Mouse (Mus musculus) urinary bladder, adult 2 months (tissue): ENCODE measurements at regions not wholly inside any gene's neighbourhood (a gene's known extent, or its start where the extent isn't known, plus 50 kb on each side); places are given as distances from the start of the nearest gene placed in this dataset.
"Not testable (repeated sequence)": the region's sequence is repeated elsewhere in the genome, so short reads cannot be mapped to it uniquely, and the experiment has no call there.

Experiments
- DNase-seq: peaks from one replicate; pipeline ENCODE4 v3.0.0; 2022; ENCODE audit warnings: low spot score

GRCm38 (mm10) chr8:96174996-96175395 lies 286.6 kb upstream of the Got2 start:
- DNase-seq: no peak

- DNase-seq: no peak
Observed at GRCm38 (mm10) chr8:96164933-96165332, 276.6 kb upstream of the Got2 start.

GRCm38 (mm10) chr8:96159899-96160298 lies 271.6 kb upstream of the Got2 start:
- DNase-seq: no peak

DNA sequence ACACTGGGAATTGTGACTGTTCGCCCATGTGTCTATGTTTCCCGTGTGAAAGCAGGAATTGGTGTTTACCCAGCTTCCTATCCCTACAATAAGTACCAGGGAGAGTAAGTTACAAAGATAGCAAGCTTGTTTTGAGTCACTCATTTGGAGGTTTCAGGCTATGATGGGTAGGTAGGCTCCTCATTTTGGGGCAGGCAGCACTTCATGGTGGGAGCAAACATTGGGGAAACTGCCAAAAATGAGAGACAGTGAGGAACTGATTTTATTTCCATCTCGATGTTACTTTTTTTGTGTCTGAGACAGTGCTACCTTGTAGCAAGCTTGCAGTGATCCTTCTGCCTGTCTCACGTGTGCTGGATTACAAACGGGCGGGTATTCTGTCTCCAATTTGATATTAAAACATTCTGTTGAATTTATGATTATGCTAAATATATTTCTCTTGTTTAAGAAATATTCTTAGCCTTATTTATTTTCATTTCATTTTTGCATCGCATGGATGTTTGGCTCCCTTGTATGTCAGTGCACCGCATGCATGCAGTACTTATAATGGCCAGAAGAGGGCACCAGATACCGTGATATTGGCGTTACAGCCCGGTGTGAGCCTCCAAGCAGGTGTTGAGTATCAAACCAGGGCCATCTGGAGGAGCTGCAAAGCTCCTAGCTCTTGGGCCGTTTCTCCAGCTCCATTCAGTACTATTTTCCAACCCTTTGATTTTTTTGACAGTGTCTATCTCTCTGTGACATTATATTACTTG lies 264.3 kb upstream of the Got2 start:
- DNase-seq: peak; percentile 26

DNA sequence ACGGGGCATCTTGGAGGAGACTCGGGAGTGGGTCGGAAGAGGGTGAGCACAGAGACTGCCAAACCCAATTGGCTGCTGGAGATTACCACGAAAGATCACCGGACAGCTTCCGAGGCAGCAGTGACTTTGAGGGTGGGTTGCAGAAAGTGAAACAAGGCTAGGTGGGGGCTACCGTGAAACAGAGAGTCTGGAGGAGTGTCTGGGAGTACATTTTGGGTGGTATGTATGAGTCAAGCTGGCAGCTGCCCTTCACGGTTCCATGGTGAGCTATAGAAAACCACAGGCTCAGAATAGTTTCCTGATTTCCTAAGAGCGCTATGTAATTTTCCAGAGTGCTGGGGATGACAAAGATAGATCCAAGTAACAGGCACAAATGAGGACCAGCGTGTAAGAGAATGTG lies 263.7 kb upstream of the Got2 start:
- DNase-seq: no peak

- no peak for DNase-seq
Observed at GRCm38 (mm10) chr8:96151065-96151472, 262.7 kb upstream of the Got2 start.

GRCm38 (mm10) chr8:96132183-96132582 lies 243.8 kb upstream of the Got2 start:
- no peak for DNase-seq

- no peak for DNase-seq
Observed at GRCm38 (mm10) chr8:96128329-96128728, 240.0 kb upstream of the Got2 start.

DNA sequence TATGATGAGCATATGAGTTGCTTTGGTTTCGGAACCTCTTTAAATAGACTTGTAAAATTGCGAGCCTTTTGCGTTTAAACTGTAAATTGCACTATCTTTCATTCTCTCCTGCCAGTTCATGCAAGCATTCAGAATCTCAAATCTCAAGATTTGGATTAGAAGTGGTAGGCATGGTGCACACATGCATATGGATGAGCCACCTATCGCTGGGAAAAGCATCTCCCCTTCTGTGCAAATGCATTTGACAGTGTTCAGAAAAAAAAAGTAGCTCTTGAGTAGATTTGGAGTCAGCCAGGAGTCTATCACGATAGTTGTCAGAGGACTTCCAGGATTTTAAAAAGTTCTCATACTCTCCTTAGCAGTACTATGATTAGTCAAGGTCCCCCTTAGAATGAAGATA lies 212.5 kb upstream of the Got2 start:
- no peak for DNase-seq

GRCm38 (mm10) chr8:96092931-96093330 lies 204.6 kb upstream of the Got2 start:
- DNase-seq: no peak

- no peak for DNase-seq
Observed at GRCm38 (mm10) chr8:96090231-96090630, 201.9 kb upstream of the Got2 start.

GRCm38 (mm10) chr8:96068306-96068705 lies 180.0 kb upstream of the Got2 start:
- no peak for DNase-seq

DNA sequence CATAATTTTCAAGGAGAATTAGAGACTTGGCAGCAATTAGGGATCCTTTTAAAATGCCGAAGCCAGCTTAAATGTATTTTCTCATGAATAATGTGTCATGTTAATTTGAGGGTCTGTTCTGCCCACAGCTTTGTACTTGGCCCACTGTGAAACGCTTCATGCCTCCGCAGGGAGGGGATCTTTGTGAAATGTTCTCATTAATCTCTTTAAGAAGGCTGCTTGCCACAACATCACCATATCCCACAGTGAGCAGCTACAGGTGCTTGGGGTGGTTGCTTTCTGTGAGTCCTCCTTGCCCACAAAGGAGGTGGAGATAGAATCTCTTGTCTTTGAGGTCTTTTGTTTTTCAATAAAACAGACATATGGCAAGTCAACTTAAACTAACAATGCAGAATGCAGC lies 159.3 kb upstream of the Got2 start:
- DNase-seq: no peak

DNA sequence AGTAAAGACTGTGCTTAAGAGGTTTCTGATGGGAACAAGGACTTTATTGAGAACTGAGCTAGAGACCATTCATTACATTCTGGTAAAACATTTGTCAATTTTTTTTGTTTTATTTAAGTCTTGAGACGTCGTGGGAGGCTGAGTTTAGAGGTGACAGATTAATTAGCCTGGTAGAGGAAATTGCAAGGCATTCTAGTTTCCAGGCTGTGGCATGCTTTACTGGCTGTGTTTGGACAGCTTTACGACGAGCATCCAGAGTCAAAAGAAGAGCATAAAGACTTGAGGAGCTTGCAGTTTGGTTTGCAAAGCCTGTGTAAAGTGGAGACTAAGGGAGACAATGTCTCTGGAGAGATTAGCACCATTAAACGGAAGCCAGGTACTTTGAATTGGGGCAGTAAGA lies 154.0 kb upstream of the Got2 start:
- no peak for DNase-seq

- DNase-seq: no peak
Observed at GRCm38 (mm10) chr8:96040216-96040615, 151.9 kb upstream of the Got2 start.

GRCm38 (mm10) chr8:96018742-96019141 lies 130.4 kb upstream of the Got2 start:
- not testable (repeated sequence) for DNase-seq

GRCm38 (mm10) chr8:96012002-96012401 lies 123.7 kb upstream of the Got2 start:
- DNase-seq: no peak

GRCm38 (mm10) chr8:95991826-95992463 lies 103.6 kb upstream of the Got2 start:
- no peak for DNase-seq

- DNase-seq: no peak
Observed at GRCm38 (mm10) chr8:95988616-95989380, 100.5 kb upstream of the Got2 start.

GRCm38 (mm10) chr8:95987011-95987440 lies 98.7 kb upstream of the Got2 start:
- DNase-seq: no peak

- no peak for DNase-seq
Observed at GRCm38 (mm10) chr8:95986410-95986809, 98.1 kb upstream of the Got2 start.

GRCm38 (mm10) chr8:95983690-95984089 lies 95.3 kb upstream of the Got2 start:
- no peak for DNase-seq

- no peak for DNase-seq
Observed at GRCm38 (mm10) chr8:95980405-95980804, 92.1 kb upstream of the Got2 start.
